Mouse (Mus musculus): Measurements from ENCODE around the gene Apip. TPM values are rescaled to one million over a fixed set of nuclear protein-coding genes. Genes with fewer than 3 reads are reported as not detected.

Apip gene
- polyA plus RNA-seq, 1 experiment from 2014 or later, result 28.0 TPM

DNA sequence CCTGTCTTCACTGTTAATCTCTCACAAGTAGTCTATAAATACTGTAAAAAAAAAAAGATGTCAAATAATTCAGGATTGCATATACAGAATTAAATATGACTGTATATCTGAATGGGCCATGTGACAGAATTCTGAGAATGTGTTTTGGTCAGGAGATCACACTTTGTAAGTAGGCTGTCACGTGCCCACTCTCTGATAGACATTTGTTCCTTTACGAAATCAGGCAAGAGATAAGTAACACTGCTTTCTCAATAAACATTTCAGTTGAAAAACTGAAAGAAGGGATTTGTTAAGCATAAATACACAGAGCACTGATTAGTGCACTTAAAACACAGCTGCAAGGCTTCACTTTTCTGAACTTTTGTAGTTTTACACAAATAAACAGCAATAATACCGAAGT lies 2.9 kb upstream of the Apip start:
- Histone ChIP-seq H3K27ac (ENCODE audit: low read depth) (no peak overlapping the region), H3K9ac (replicated peaks) (no peak overlapping the region), H3K4me2 (ENCODE audit: low read depth, low read length) (no peak overlapping the region), H3K9me3 (ENCODE audit: low read length) (no peaks in the 10 kb centered on the region), H3K27me3 (ENCODE audit: insufficient read depth, low read length) (no peaks in the 10 kb centered on the region), H3K4me1 (ENCODE audit: insufficient read depth) (peaks cover 6% of the 10 kb centered on the region), H3K36me3 (replicated peaks; ENCODE audit: insufficient read depth, low read length) (no peaks in the 10 kb centered on the region), H3K4me3 (ENCODE audit: low read depth, low read length) (no peak overlapping the region)
- 51% methylated on average over 3 of the region's 3 CpGs for WGBS (ENCODE audit: insufficient replicate concordance)
- no peak for DNase-seq
- TF ChIP-seq CTCF (IDR thresholded peaks at IDR 0.05; ENCODE audit: low read depth) (no peak), EP300 (IDR thresholded peaks at IDR 0.05; ENCODE audit: low read depth) (no peak)
- ATAC-seq, result no peak

DNA sequence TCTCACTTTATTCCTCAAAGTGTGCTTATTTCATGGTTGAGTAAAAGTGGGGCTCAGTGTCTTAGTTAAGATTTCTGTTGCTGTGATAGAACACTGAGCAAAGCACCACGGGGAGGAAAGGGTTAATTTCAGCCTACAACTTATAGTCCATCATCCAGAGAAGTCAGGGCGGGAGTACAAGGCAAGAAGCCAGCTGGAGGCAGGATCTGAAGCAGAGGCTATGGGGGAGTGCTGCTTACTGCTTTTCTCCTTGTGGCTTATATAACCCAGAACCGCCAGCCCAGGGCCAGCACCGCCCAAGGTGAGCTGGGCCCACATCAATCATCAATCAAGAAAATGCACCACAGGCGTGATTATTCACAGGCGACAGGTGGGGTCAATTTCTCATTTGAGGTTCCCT lies 7.6 kb downstream of the Apip start:
- no peaks in the 10 kb centered on the region for H3K4me1 ChIP-seq (ENCODE audit: insufficient read depth)
- H3K4me2 ChIP-seq (ENCODE audit: low read depth, low read length), result no peak overlapping the region
- TF ChIP-seq CTCF (IDR thresholded peaks at IDR 0.05; ENCODE audit: low read depth) (no peak), EP300 (IDR thresholded peaks at IDR 0.05; ENCODE audit: low read depth) (no peak)
- ATAC-seq (no peak), DNase-seq (no peak)
- H3K27me3 ChIP-seq (ENCODE audit: insufficient read depth, low read length), result no peaks in the 10 kb centered on the region
- H3K9ac ChIP-seq (replicated peaks), result no peak overlapping the region
- no peak overlapping the region for H3K27ac ChIP-seq (ENCODE audit: low read depth)
- 67% methylated on average over 6 of the region's 6 CpGs for WGBS (ENCODE audit: insufficient replicate concordance)
- no peaks in the 10 kb centered on the region for H3K9me3 ChIP-seq (ENCODE audit: low read length)
- H3K36me3 ChIP-seq (replicated peaks; ENCODE audit: insufficient read depth, low read length), result peaks cover 2% of the 10 kb centered on the region; the same call in 1 of the 2 replicates
- no peak overlapping the region for H3K4me3 ChIP-seq (ENCODE audit: low read depth, low read length)

DNA sequence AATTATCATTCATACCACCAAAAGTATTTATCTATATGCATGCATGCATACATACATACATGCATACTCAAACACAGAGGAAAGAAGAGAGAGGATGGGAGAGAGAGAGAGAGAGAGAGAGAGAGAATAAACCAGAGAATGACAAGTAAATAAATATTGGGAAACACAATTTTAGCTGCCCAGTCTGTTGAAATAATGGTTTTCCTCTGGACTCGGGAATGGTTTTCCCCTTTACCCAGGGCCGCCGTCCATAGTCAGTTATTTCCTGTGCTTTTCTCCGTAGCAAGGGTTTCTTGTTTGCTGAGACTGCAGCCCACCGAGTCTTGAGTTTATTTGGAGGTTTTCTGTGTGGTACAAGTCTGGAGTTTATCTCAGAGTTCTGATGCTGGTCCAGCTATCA lies 8.2 kb downstream of the Apip start:
- no peak overlapping the region for H3K4me2 ChIP-seq (ENCODE audit: low read depth, low read length)
- H3K4me1 ChIP-seq (ENCODE audit: insufficient read depth), result no peaks in the 10 kb centered on the region
- DNase-seq (no peak), ATAC-seq (no peak)
- H3K4me3 ChIP-seq (ENCODE audit: low read depth, low read length), result no peak overlapping the region
- H3K9me3 ChIP-seq (ENCODE audit: low read length), result no peaks in the 10 kb centered on the region
- H3K27me3 ChIP-seq (ENCODE audit: insufficient read depth, low read length), result no peaks in the 10 kb centered on the region
- peaks cover 4% of the 10 kb centered on the region; the same call in 1 of the 2 replicates for H3K36me3 ChIP-seq (replicated peaks; ENCODE audit: insufficient read depth, low read length)
- TF ChIP-seq EP300 (IDR thresholded peaks at IDR 0.05; ENCODE audit: low read depth) (no peak), CTCF (IDR thresholded peaks at IDR 0.05; ENCODE audit: low read depth) (no peak)
- H3K27ac ChIP-seq (ENCODE audit: low read depth), result no peak overlapping the region
- 50% methylated on average over 5 of the region's 5 CpGs for WGBS (ENCODE audit: insufficient replicate concordance)
- no peak overlapping the region for H3K9ac ChIP-seq (replicated peaks)

DNA sequence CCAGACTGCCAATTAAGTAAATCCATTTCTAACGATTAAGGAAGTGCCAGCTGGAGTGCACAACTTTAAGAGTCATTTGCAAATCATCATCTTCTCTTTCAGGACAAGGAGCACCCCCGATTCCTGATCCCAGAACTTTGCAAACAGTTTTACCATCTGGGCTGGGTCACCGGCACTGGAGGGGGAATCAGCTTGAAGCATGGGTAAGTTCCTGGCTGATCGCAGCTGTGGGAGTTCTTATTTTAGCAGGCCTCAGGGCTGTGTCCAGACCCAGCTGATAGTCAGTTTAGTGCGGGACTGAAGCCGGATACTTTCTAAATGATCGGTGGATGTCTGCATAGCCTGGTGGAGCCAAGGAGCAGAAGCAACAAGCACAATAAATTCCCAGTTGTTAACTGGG lies 9.4 kb downstream of the Apip start:
- TF ChIP-seq CTCF (IDR thresholded peaks at IDR 0.05; ENCODE audit: low read depth) (no peak), EP300 (IDR thresholded peaks at IDR 0.05; ENCODE audit: low read depth) (no peak)
- H3K27ac ChIP-seq (ENCODE audit: low read depth), result no peak overlapping the region
- DNase-seq (no peak), ATAC-seq (no peak)
- no peak overlapping the region for H3K4me3 ChIP-seq (ENCODE audit: low read depth, low read length)
- no peak overlapping the region for H3K9ac ChIP-seq (replicated peaks)
- WGBS (ENCODE audit: insufficient replicate concordance), result 82% methylated on average over 7 of the region's 7 CpGs
- no peaks in the 10 kb centered on the region for H3K4me1 ChIP-seq (ENCODE audit: insufficient read depth)
- H3K27me3 ChIP-seq (ENCODE audit: insufficient read depth, low read length), result no peaks in the 10 kb centered on the region
- H3K9me3 ChIP-seq (ENCODE audit: low read length), result no peaks in the 10 kb centered on the region
- peaks cover 9% of the 10 kb centered on the region; the same call in 1 of the 2 replicates for H3K36me3 ChIP-seq (replicated peaks; ENCODE audit: insufficient read depth, low read length)
- H3K4me2 ChIP-seq (ENCODE audit: low read depth, low read length), result no peak overlapping the region

DNA sequence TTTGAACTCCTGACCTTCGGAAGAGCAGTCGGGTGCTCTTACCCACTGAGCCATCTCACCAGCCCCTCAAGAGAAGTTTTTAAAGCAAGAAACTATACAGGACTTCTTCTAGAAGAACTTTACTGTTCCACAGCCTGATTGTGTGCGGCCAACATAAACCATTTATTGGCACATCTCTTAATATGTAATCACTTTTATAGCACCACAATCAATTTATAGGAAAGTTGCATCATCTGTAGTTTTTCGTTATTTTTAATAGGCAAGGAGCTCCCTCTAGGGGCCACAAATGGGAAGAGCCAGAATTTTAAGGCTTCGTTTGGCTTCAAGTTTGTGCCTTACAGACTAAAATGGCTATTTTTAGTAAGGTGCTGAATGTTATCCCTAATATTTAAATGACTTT lies 11.0 kb downstream of the Apip start:
- no peak for ATAC-seq
- WGBS (ENCODE audit: insufficient replicate concordance), result 53% methylated on average over 5 of the region's 5 CpGs
- Histone ChIP-seq H3K4me3 (ENCODE audit: low read depth, low read length) (no peak overlapping the region), H3K27ac (ENCODE audit: low read depth) (no peak overlapping the region), H3K4me2 (ENCODE audit: low read depth, low read length) (no peak overlapping the region), H3K9me3 (ENCODE audit: low read length) (no peaks in the 10 kb centered on the region; the same call in 1 of the 2 replicates), H3K9ac (replicated peaks) (no peak overlapping the region), H3K4me1 (ENCODE audit: insufficient read depth) (no peaks in the 10 kb centered on the region), H3K27me3 (ENCODE audit: insufficient read depth, low read length) (no peaks in the 10 kb centered on the region), H3K36me3 (replicated peaks; ENCODE audit: insufficient read depth, low read length) (peaks cover 13% of the 10 kb centered on the region; the same call in 1 of the 2 replicates)
- DNase-seq, result no peak
- TF ChIP-seq EP300 (IDR thresholded peaks at IDR 0.05; ENCODE audit: low read depth) (no peak), CTCF (IDR thresholded peaks at IDR 0.05; ENCODE audit: low read depth) (peak; percentile 75)

DNA sequence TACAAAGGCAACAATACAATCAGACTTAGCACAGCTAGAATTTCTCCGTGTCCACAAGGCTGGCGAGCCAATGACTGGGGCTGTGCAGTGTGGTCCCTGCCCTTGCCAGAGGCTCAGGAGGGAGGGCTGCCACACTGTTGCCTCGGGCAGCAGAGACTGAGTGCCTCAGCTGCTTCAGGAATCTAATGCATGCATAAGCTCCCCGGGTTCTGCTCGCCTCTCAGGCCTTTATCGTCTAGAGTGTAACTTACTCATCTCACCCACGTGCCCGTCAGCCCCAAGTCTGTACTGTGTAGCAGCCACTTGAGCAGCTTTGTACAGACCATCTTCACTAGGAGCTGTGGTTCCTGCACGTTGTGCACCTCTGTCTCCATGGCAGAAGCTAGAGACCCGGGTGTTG lies 12.2 kb downstream of the Apip start:
- Histone ChIP-seq H3K4me2 (ENCODE audit: low read depth, low read length) (no peak overlapping the region), H3K27ac (ENCODE audit: low read depth) (no peak overlapping the region), H3K4me3 (ENCODE audit: low read depth, low read length) (no peak overlapping the region), H3K36me3 (replicated peaks; ENCODE audit: insufficient read depth, low read length) (peaks cover 17% of the 10 kb centered on the region; the same call in 1 of the 2 replicates), H3K27me3 (ENCODE audit: insufficient read depth, low read length) (no peaks in the 10 kb centered on the region), H3K4me1 (ENCODE audit: insufficient read depth) (no peaks in the 10 kb centered on the region), H3K9ac (replicated peaks) (no peak overlapping the region), H3K9me3 (ENCODE audit: low read length) (no peaks in the 10 kb centered on the region; the same call in 1 of the 2 replicates)
- TF ChIP-seq CTCF (IDR thresholded peaks at IDR 0.05; ENCODE audit: low read depth) (no peak), EP300 (IDR thresholded peaks at IDR 0.05; ENCODE audit: low read depth) (no peak)
- ATAC-seq, result no peak
- DNase-seq, result no peak
- 78% methylated on average over 10 of the region's 10 CpGs for WGBS (ENCODE audit: insufficient replicate concordance)

DNA sequence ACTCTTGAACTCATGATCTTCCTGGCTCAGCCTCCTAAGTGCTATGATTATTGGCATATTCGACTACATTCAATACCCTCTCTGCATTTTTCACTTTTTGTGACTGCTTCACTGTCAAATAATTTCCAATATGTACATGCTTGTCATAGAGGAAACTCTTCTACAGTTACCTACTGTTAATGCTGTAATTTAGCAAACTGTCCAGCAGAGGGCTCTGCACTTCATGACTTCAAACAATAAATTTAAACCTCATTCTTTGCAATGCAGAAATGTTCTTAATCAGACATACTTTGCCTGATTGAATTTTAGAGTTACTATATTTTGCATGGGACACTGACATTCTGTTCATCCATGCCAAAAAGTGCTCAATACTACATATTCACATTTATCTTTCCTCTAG lies 13.0 kb downstream of the Apip start:
- no peak for DNase-seq

More for the DNA sequence above, 13.0 kb downstream of the Apip start:
- 4% methylated on average over 1 of the region's 1 CpGs for WGBS (ENCODE audit: insufficient replicate concordance)
- H3K36me3 ChIP-seq (replicated peaks; ENCODE audit: insufficient read depth, low read length), result peaks cover 17% of the 10 kb centered on the region; the same call in 1 of the 2 replicates
- H3K27ac ChIP-seq (ENCODE audit: low read depth), result no peak overlapping the region
- no peaks in the 10 kb centered on the region for H3K27me3 ChIP-seq (ENCODE audit: insufficient read depth, low read length)
- no peak overlapping the region for H3K4me3 ChIP-seq (ENCODE audit: low read depth, low read length)
- H3K4me2 ChIP-seq (ENCODE audit: low read depth, low read length), result no peak overlapping the region
- no peak for ATAC-seq
- TF ChIP-seq EP300 (IDR thresholded peaks at IDR 0.05; ENCODE audit: low read depth) (no peak), CTCF (IDR thresholded peaks at IDR 0.05; ENCODE audit: low read depth) (peak; percentile 77)
- no peaks in the 10 kb centered on the region for H3K4me1 ChIP-seq (ENCODE audit: insufficient read depth)
- H3K9ac ChIP-seq (replicated peaks), result no peak overlapping the region
- no peaks in the 10 kb centered on the region; the same call in 1 of the 2 replicates for H3K9me3 ChIP-seq (ENCODE audit: low read length)
